Mouse (Mus musculus) cortical plate, adult 2 months (tissue): Measurements from ENCODE around the gene Tex44. TPM values are rescaled to one million over a fixed set of nuclear protein-coding genes. Genes with fewer than 3 reads are reported as not detected.

Source experiments
- H3K27ac ChIP-seq: fragments of 200-500 bp; 2 replicates; pipeline ENCODE4 v1.5.1; 2012; ENCODE audit warnings: low read length, control low read depth, inconsistent platforms; ENCODE audit not compliant: insufficient read depth
- H3K4me1 ChIP-seq: fragments of 200-500 bp; 2 replicates; pipeline ENCODE4 v1.6.1; 2011; ENCODE audit warnings: low read length; ENCODE audit not compliant: control insufficient read depth, insufficient read depth
- H3K4me3 ChIP-seq: fragments of 200-500 bp; 2 replicates; pipeline ENCODE4 v1.5.1; 2011; ENCODE audit warnings: mild to moderate bottlenecking, low read length, control low read depth; ENCODE audit not compliant: insufficient read depth
- CTCF ChIP-seq: fragments of 200-500 bp; IDR thresholded peaks from 2 replicates; pipeline ENCODE4 v1.5.1; 2011; ENCODE audit warnings: mild to moderate bottlenecking, control low read depth, low read length; ENCODE audit not compliant: insufficient read depth; ENCODE audit errors: extremely low read depth
- POLR2A ChIP-seq: fragments of 200-500 bp; IDR thresholded peaks from 2 replicates; pipeline ENCODE4 v1.6.1; 2011; ENCODE audit warnings: mild to moderate bottlenecking, low read length, control low read depth; ENCODE audit not compliant: insufficient read depth; ENCODE audit errors: extremely low read depth
- polyA plus RNA-seq: library from polyadenylated mRNA; depleted of rRNA; stranded (reverse); fragments of >200 nt; gene quantifications from 2 replicates; pipeline ENCODE4 v1.2.3, GENCODE M21; 2012

Gene Tex44
- polyA plus RNA-seq, 1 experiment = not detected

DNA sequence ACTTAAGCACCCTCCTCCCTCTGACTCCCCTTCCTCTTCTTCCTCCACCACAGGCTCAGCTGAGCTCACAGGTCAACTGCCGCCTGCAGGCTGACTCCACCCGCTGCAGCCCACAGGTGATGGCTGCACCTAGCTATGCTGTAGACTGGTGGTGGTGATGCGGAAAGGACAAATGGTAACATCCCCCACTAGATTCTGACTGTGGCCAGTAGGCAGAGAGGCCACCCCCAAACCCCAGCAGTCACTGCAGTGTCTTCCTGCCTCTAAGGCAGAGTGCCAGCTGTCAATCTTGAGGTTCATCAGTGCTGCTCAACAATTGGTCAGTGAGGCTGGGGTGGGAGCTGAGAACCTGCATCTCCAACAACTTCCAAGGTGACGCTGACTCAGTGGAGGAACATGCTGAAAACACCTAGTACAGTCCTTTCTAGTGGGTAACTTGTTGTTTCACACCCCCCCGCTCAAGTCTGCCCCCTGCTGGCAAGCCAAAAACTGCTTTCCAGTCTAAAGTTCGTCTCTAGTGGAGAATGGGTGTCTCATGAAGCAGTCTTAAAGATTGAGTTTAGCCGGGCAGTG lies 10.4 kb upstream of the Tex44 start:
- TF ChIP-seq POLR2A = no peak
- TF ChIP-seq CTCF = peak; percentile 32
- no peak overlapping the region for H3K27ac ChIP-seq
- no peak overlapping the region for H3K4me3 ChIP-seq
- no peaks in the 10 kb centered on the region for H3K4me1 ChIP-seq

DNA sequence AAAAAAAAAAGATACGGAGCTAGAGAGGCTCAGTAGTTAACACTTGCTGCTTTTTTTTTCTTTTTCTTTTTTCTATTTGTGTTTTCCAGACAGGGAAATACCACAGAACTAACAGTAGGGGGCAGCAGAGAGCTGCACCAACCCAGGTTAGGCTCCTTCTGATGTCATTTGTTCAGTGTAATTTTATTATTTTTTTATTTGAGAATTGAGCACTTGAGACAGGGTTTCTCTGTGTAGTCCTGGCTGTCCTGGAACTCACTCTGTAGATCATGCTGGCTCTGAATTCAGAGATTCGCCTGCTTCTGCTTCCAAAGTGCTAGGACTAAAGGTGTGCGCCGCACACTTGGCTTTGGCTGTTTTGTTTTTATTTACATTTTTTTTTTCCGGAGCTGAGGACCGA lies 9.8 kb upstream of the Tex44 start:
- Histone ChIP-seq H3K4me3 (no peak overlapping the region), H3K4me1 (no peaks in the 10 kb centered on the region), H3K27ac (no peak overlapping the region)
- TF ChIP-seq POLR2A = no peak
- peak; percentile 78 for TF ChIP-seq CTCF

DNA sequence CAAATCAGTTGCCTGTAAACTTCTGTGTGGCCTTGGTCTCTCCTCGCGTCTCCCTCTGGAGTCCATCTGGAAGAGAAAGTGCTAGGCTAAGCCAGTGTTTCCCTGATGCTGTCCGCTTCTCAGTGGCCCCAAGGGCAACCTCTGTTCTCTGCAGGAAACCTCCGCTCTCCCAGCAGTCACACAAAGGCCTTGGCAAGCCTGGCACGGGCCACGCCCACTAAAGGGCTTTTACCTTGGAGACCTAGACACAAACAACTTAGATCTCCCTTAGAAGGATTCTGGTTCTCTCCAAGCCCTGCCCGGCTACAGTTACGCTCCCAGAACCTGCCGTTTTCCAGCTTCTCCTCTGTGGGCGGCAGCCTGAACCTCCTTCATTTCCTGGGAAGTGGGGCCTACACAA lies 5.1 kb upstream of the Tex44 start:
- Histone ChIP-seq H3K4me1 (no peaks in the 10 kb centered on the region), H3K4me3 (no peak overlapping the region), H3K27ac (no peak overlapping the region)
- TF ChIP-seq POLR2A = no peak
- no peak for TF ChIP-seq CTCF

DNA sequence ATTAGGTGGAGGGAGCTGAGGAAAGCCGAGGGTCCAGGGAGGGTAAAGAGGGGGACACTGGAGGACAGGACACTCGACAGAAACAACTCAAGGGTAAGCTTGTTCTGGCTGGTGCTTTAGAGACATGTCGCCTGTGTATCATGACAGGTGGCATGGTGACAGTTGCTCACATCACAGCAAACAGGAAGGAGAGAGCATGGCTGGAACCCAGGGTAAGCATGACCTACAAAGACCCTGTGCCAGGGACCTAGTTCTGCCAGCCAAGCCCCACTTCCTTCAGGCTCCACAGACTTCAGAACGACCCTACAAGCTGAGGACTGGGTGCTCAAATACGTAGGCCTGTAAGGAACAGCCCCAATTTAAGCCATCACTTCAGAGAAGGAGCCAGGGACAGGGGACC lies 2.2 kb upstream of the Tex44 start:
- no peak overlapping the region for H3K27ac ChIP-seq
- H3K4me1 ChIP-seq = no peaks in the 10 kb centered on the region
- H3K4me3 ChIP-seq = no peak overlapping the region
- no peak for TF ChIP-seq CTCF
- no peak for TF ChIP-seq POLR2A

DNA sequence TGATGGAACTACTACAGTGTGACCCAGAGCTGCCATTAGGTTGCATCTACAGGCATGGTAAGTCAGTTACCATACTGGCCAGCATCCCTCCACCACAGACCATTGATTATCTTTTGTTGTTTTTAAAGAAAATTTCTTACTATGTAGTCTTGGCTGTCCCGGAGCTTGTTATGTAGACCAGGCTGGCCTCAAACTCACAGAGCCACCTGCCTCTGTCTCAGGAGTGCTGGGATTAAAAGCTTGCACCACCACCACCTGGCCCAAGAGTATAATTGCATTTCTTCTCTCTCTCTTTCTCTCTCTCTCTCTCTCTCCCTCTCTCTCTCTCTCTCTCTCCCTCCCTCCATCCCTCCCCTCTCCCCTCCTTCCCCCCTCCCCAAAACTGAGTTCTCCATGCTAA lies 1.8 kb upstream of the Tex44 start:
- Histone ChIP-seq H3K4me3 (no peak overlapping the region), H3K4me1 (no peaks in the 10 kb centered on the region), H3K27ac (no peak overlapping the region)
- TF ChIP-seq CTCF (no peak), POLR2A (no peak)

DNA sequence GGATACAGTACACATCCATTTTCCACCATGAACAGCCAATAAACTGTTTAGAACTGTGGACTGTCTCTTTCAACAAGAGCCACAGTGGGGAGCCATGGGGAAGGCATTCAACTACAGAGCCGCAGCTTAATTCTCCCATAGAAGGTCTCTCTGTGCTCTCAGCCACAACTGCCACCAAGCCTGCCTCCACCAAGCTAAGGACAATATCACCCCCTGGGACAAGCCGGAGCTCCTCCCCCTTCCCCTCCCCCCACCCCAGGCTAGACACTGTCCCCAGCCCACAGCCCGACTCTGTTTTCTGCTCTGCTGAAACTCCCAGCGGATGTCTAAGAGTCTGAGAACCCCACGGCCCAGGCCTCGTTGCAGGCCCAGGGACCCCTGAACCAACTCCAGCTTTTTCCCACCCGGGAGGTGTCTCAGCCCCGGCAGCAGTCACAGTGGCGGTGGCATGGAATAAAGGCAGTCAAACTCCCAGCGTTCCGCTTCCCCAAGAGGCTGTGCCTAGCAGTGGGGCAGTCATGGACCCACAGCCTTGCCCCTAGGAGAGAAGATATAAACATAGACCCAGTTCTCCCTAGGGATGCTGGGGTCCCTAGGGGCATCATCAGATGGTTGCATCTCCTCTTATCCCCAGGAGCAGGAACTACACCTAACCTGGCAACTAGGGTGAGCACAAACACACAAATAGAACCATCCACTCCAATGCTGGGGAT lies 1.1 kb upstream of the Tex44 start:
- Histone ChIP-seq H3K27ac (no peak overlapping the region), H3K4me1 (no peaks in the 10 kb centered on the region), H3K4me3 (no peak overlapping the region)
- TF ChIP-seq CTCF (no peak), POLR2A (no peak)

DNA sequence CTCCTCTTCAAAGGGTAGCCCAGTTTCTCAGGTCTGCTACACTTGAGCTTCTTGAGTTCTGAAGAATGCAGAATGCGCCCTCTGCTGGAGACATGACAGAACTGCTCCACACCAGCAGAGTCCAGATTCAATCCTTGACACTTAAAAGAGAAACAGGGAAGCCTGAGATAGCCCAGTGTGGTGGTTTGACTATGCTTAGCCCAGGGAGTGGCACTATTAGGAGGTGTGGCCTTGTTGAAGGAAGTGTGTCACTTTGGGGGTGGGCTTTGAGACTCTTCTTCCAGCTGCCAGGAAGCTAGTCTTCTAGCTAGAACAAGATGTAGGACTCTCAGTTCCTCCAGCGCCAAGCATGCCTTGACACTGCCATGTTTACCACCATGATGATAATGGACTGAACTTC lies 3.9 kb downstream of the Tex44 start:
- TF ChIP-seq CTCF (peak; percentile 94), POLR2A (no peak)
- Histone ChIP-seq H3K27ac (no peak overlapping the region), H3K4me3 (no peak overlapping the region), H3K4me1 (peaks cover 7% of the 10 kb centered on the region)

DNA sequence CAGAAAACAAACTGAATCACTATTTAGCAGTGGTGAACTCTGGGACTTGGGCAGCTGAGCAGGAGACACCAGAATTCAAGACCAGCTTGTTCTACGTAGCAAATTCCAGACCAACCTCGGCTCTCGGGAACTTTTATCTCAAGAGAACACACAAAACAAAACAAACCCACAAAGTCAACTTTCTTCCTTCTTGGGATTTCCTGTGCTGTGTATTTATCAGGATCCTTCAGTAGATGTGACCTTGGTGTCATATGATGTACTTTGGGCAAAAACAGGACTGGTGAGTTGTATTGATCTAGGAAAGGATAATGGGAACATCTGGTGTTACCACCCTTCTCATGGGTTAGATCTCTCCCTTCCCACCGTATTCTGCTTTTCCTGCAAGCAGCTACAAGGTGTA lies 6.6 kb downstream of the Tex44 start:
- H3K4me1 ChIP-seq = peaks cover 14% of the 10 kb centered on the region
- TF ChIP-seq CTCF (no peak), POLR2A (no peak)
- no peak overlapping the region for H3K27ac ChIP-seq
- no peak overlapping the region for H3K4me3 ChIP-seq

DNA sequence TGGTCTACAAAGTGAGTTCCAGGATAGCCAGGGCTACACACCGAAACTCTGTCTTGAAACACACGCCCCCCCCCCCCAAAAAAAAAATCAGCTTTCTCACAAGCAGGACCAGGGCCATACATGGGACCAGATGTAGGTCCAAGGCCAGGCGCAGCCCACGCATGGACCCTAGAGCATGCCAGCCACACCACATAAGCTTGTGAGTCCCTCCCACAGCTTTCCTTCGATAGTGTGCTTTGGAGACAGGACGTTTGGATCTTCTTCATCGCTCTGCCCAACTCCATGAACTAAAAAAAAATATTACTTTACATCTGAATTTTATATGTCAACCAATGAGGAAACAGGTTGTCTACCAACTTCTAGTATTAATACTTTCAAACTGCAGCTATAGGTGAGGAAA lies 7.2 kb downstream of the Tex44 start:
- H3K27ac ChIP-seq = no peak overlapping the region
- no peak overlapping the region for H3K4me3 ChIP-seq
- peaks cover 14% of the 10 kb centered on the region for H3K4me1 ChIP-seq

DNA sequence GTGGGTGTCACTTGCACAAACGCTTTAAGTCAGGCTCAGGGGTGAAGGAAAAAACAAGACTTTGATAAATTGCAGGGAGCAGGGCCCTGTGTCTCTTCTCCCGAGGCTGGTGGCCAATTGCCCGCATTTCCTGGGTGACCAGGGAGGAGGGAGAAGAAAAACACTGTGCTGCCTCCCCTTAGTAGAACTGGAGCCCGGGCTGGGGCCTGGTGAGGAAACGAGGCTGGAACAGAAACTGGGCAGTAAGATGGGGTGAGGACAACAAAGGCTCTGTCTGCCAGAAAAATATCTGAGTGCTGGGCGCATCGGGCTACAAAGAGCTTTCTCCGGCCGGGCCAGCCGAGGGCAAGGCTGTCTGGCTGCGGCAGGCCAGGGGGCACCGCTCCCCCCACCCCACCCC lies 7.9 kb downstream of the Tex44 start:
- Histone ChIP-seq H3K27ac (peak overlapping the region; percentile 87), H3K4me1 (peaks cover 14% of the 10 kb centered on the region), H3K4me3 (no peak overlapping the region)
- TF ChIP-seq POLR2A (no peak), CTCF (no peak)

More for the DNA sequence above, 7.2 kb downstream of the Tex44 start:
- no peak for TF ChIP-seq CTCF
- no peak for TF ChIP-seq POLR2A
